Mouse (Mus musculus): ENCODE results near the gene Zfp36l2. TPM values are rescaled to one million over a fixed set of nuclear protein-coding genes. Genes with fewer than 3 reads are reported as not detected.
A peak's percentile ranks its signal among the peaks of the same experiment; 100 is the strongest.

Zfp36l2 gene
- polyA plus RNA-seq, 2 experiments = 30.9 to 80.1 TPM

- TF ChIP-seq POLR2A (IDR thresholded peaks at IDR 0.05; ENCODE audit: borderline replicate concordance, extremely low read depth, insufficient read depth, insufficient read length) = no peak
- 58% methylated on average over 7 of the region's 7 CpGs for WGBS
- DNase-seq (ENCODE audit: low spot score) = no peak
- H3K27me3 ChIP-seq (ENCODE audit: control insufficient read depth, insufficient read depth, low read length) = no peaks in the 10 kb centered on the region
- H3K27ac ChIP-seq (replicated peaks; ENCODE audit: low read depth, low read length) = peak overlapping the region; percentile 20; the same call in 1 of the 2 replicates
- no peaks in the 10 kb centered on the region for H3K36me3 ChIP-seq (ENCODE audit: control insufficient read depth, insufficient read depth, low read length)
- ATAC-seq (ENCODE audit: low FRiP score, low read depth) = no peak
- H3K9me3 ChIP-seq (ENCODE audit: control insufficient read depth, low read length) = no peaks in the 10 kb centered on the region
- H3K4me3 ChIP-seq (replicated peaks; ENCODE audit: low read length) = no peak overlapping the region
- no peak overlapping the region for H3K4me2 ChIP-seq (replicated peaks; ENCODE audit: low read depth, low read length, severe bottlenecking)
- peaks cover 57% of the 10 kb centered on the region for H3K4me1 ChIP-seq (ENCODE audit: control insufficient read depth, insufficient read depth, low read length)
- no peak overlapping the region for H3K9ac ChIP-seq (ENCODE audit: low read depth, low read length, severe bottlenecking)
Measured at GRCm38 (mm10) chr17:84146458-84147182, 41.1 kb downstream of the Zfp36l2 start.

GRCm38 (mm10) chr17:84145826-84146287, 41.9 kb downstream of the Zfp36l2 start:
- DNase-seq (ENCODE audit: low spot score) (no peak), ATAC-seq (ENCODE audit: low FRiP score, low read depth) (no peak)
- Histone ChIP-seq H3K27ac (replicated peaks; ENCODE audit: low read depth, low read length) (peak overlapping the region; percentile 20; the same call in 1 of the 2 replicates), H3K4me2 (replicated peaks; ENCODE audit: low read depth, low read length, severe bottlenecking) (no peak overlapping the region), H3K4me1 (ENCODE audit: control insufficient read depth, insufficient read depth, low read length) (peaks cover 61% of the 10 kb centered on the region), H3K9me3 (ENCODE audit: control insufficient read depth, low read length) (no peaks in the 10 kb centered on the region), H3K4me3 (replicated peaks; ENCODE audit: low read length) (no peak overlapping the region), H3K36me3 (ENCODE audit: control insufficient read depth, insufficient read depth, low read length) (no peaks in the 10 kb centered on the region), H3K9ac (ENCODE audit: low read depth, low read length, severe bottlenecking) (peak overlapping the region; percentile 21; the same call in 1 of the 2 replicates), H3K27me3 (ENCODE audit: control insufficient read depth, insufficient read depth, low read length) (no peaks in the 10 kb centered on the region)
- TF ChIP-seq POLR2A (IDR thresholded peaks at IDR 0.05; ENCODE audit: borderline replicate concordance, extremely low read depth, insufficient read depth, insufficient read length) = no peak
- 20% methylated on average over 10 of the region's 10 CpGs for WGBS

DNA sequence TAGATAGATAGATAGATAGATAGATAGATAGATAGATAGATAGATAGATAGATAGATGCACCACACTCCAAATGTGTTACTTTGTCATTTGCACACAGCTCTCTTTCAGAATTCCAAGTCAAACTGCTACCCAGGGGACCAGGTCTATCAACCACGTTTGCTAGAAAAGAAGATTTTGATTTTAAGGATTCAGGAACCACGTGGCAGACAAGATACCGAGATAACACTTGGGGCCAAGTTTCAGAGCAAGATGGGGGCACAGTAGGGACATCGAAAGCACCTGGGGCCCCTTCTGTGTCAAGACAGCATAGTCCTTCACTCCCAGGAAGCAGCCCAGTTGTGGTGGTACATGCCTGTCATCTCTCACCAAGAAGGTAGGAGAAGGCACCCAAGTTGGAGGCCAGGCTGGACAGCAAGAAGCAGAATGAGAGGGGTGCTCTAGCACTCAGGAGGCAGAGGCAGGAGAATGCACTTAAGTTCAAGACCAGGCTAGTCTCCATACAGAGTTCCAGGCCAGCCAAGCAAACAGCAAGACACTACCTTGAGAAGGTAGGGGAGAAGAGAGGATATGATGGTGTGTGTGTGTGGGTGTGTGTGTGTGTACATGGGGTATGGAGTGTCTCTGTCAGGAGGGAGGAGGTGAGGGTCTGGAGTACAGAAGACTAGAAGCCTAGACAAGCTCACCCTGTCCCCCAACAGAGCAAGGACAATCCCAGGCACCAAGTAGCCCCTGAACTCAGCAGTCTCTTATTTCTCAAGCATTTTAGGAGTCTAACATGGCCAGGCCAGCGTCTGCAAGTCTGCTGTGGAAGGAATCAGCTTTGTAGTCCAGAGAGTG, 42.8 kb downstream of the Zfp36l2 start:
- 75% methylated on average over 5 of the region's 5 CpGs for WGBS
- Histone ChIP-seq H3K9me3 (ENCODE audit: control insufficient read depth, low read length) (no peaks in the 10 kb centered on the region), H3K4me3 (replicated peaks; ENCODE audit: low read length) (no peak overlapping the region), H3K27ac (replicated peaks; ENCODE audit: low read depth, low read length) (no peak overlapping the region), H3K27me3 (ENCODE audit: control insufficient read depth, insufficient read depth, low read length) (no peaks in the 10 kb centered on the region), H3K4me1 (ENCODE audit: control insufficient read depth, insufficient read depth, low read length) (peaks cover 65% of the 10 kb centered on the region), H3K36me3 (ENCODE audit: control insufficient read depth, insufficient read depth, low read length) (no peaks in the 10 kb centered on the region), H3K9ac (ENCODE audit: low read depth, low read length, severe bottlenecking) (no peak overlapping the region), H3K4me2 (replicated peaks; ENCODE audit: low read depth, low read length, severe bottlenecking) (no peak overlapping the region)
- TF ChIP-seq POLR2A (IDR thresholded peaks at IDR 0.05; ENCODE audit: borderline replicate concordance, extremely low read depth, insufficient read depth, insufficient read length) = no peak
- ATAC-seq (ENCODE audit: low FRiP score, low read depth) (no peak), DNase-seq (ENCODE audit: low spot score) (no peak)

DNA sequence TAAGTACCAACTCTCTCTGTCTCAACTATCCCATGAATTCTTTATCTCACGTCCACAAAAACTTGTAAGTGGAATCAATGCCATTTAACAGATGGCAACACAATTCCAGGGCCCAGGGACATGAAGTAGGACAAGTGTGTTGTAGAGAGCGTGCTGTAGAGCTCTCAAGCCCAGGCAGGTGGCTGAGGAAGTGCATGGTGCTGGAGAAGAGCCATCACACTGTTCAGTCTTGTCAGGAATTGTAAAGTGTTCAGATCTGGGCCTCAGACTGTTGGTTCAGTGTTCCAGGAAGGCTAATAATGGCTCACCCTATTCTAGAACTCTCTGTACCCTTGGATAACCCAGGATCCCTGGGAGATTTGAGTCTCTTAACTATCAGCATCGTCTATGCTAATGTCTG, 43.6 kb downstream of the Zfp36l2 start:
- Histone ChIP-seq H3K9ac (ENCODE audit: low read depth, low read length, severe bottlenecking) (no peak overlapping the region), H3K4me1 (ENCODE audit: control insufficient read depth, insufficient read depth, low read length) (peaks cover 56% of the 10 kb centered on the region), H3K27ac (replicated peaks; ENCODE audit: low read depth, low read length) (no peak overlapping the region), H3K4me2 (replicated peaks; ENCODE audit: low read depth, low read length, severe bottlenecking) (no peak overlapping the region), H3K4me3 (replicated peaks; ENCODE audit: low read length) (no peak overlapping the region), H3K27me3 (ENCODE audit: control insufficient read depth, insufficient read depth, low read length) (no peaks in the 10 kb centered on the region), H3K9me3 (ENCODE audit: control insufficient read depth, low read length) (no peaks in the 10 kb centered on the region), H3K36me3 (ENCODE audit: control insufficient read depth, insufficient read depth, low read length) (no peaks in the 10 kb centered on the region)
- no peak for ATAC-seq (ENCODE audit: low FRiP score, low read depth)
- no peak for DNase-seq (ENCODE audit: low spot score)
- no peak for TF ChIP-seq POLR2A (IDR thresholded peaks at IDR 0.05; ENCODE audit: borderline replicate concordance, extremely low read depth, insufficient read depth, insufficient read length)
- 94% methylated on average over 3 of the region's 3 CpGs for WGBS

DNA sequence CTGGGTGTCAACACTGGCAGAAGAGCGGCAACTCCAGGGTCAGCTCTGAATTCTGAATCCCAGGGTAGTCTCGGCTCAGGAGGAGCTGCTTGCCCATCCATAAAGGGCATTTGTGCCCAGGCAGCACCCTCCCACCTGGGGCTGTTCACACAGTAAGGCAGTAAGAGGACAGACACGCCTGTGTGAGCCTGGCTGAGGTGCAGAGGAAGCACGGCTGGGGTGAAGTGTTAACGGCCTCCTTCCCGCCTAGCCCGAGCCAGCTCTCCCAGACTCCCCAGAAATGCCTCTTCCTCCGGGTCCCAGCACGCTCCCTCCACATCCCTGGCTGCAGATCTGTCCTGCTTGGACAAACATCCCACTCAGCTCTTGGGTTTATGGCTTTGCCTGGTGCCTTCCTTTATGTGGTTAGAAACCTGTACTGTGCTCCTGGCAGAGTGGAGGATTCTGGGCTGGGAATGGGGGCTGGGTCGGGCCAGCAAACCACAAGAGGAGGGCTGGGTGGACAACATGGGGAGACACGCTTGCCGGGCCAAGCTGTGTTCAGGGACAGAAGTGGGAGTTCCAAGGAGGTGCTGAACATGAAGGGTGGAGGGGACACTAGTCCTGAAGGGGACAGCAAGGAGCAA, 44.4 kb downstream of the Zfp36l2 start:
- WGBS = 26% methylated on average over 12 of the region's 12 CpGs
- H3K9me3 ChIP-seq (ENCODE audit: control insufficient read depth, low read length) = no peaks in the 10 kb centered on the region
- no peak for TF ChIP-seq POLR2A (IDR thresholded peaks at IDR 0.05; ENCODE audit: borderline replicate concordance, extremely low read depth, insufficient read depth, insufficient read length)
- H3K27me3 ChIP-seq (ENCODE audit: control insufficient read depth, insufficient read depth, low read length) = no peaks in the 10 kb centered on the region
- H3K4me2 ChIP-seq (replicated peaks; ENCODE audit: low read depth, low read length, severe bottlenecking) = no peak overlapping the region
- DNase-seq (ENCODE audit: low spot score) (no peak), ATAC-seq (ENCODE audit: low FRiP score, low read depth) (peak; percentile 35; the same call in 1 of the 2 replicates)
- H3K36me3 ChIP-seq (ENCODE audit: control insufficient read depth, insufficient read depth, low read length) = no peaks in the 10 kb centered on the region
- peaks cover 48% of the 10 kb centered on the region for H3K4me1 ChIP-seq (ENCODE audit: control insufficient read depth, insufficient read depth, low read length)
- no peak overlapping the region for H3K9ac ChIP-seq (ENCODE audit: low read depth, low read length, severe bottlenecking)
- peak overlapping the region; percentile 19; the same call in 1 of the 2 replicates for H3K27ac ChIP-seq (replicated peaks; ENCODE audit: low read depth, low read length)
- no peak overlapping the region for H3K4me3 ChIP-seq (replicated peaks; ENCODE audit: low read length)

Measured in limb, embryonic 14.5 days (tissue).